Mouse (Mus musculus) small intestine, adult 2 months (tissue): ENCODE data around the gene Tgtp2.
"Not testable (repeated sequence)": the region's sequence is repeated elsewhere in the genome, so short reads cannot be mapped to it uniquely, and the experiment has no call there.

ENCODE experiments used
- CTCF ChIP-seq: fragments of 200-500 bp; IDR thresholded peaks from 2 replicates; pipeline ENCODE4 v1.5.1; 2012; ENCODE audit warnings: low read depth, mild to moderate bottlenecking, control low read depth, inconsistent platforms, low read length, moderate library complexity, mixed read lengths; ENCODE audit not compliant: insufficient replicate concordance, insufficient read length; ENCODE audit errors: extremely low read depth
- POLR2A ChIP-seq: fragments of 200-500 bp; IDR thresholded peaks from 2 replicates; pipeline ENCODE4 v1.6.1; 2012; ENCODE audit warnings: low read depth, mild to moderate bottlenecking, control low read depth, inconsistent platforms, low read length, moderate library complexity

DNA sequence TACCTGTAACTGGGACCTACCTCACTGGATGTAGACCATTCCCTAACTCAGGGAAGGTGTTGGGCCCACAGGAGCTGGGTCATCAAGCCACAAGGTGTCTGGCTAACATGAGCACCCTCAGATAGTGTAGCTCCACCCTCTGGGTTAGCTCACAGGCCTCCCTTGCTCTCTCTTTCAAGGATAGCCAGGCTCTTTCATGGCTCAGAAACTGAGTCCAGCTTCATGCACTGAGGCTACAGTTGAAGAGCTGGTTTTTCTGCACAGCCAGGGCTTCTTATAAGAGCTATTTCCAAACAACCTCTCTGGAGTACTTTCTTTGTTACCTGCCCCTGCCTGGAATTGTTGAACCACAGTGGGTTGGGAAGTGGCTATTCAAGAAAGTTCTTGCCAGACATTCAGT is 51.9 kb downstream of the Tgtp2 start:
- TF ChIP-seq POLR2A, CTCF: not testable (repeated sequence)
